Mouse (Mus musculus): ENCODE results near the gene Twf2. TPM values are rescaled to one million over a fixed set of nuclear protein-coding genes. Genes with fewer than 3 reads are reported as not detected.

Twf2 gene
- total and polyA plus RNA-seq, 3 experiments = 120 to 186 (median 131) TPM

Other genes with a start within 250 kb of the Twf2 start
- gene Col6a5, start 242.5 kb upstream of the Twf2 start, total RNA-seq (2012; rRNA removed) = under 0.01 TPM in 1 of 2 replicates, not detected in the other
- gene Col6a5, start 242.5 kb upstream of the Twf2 start, total RNA-seq (2014; rRNA removed) = not detected in 2 replicates
- not detected in 2 replicates for gene Col6a5, start 242.5 kb upstream of the Twf2 start, polyA plus RNA-seq (2012; ENCODE audit: insufficient read length, low read depth)
- gene Col6a4, start 106.3 kb upstream of the Twf2 start, total RNA-seq (2012; rRNA removed) = 0.29 and 0.47 TPM in 2 replicates
- 0.08 and 0.16 TPM in 2 replicates for gene Col6a4, start 106.3 kb upstream of the Twf2 start, total RNA-seq (2014; rRNA removed)
- 0.48 and 0.74 TPM in 2 replicates for gene Col6a4, start 106.3 kb upstream of the Twf2 start, polyA plus RNA-seq (2012; ENCODE audit: insufficient read length, low read depth)
- gene Glyctk, start 45.0 kb upstream of the Twf2 start, total RNA-seq (2012; rRNA removed) = 3.0 and 3.4 TPM in 2 replicates
- gene Glyctk, start 45.0 kb upstream of the Twf2 start, total RNA-seq (2014; rRNA removed) = 2.1 and 3.0 TPM in 2 replicates
- 2.8 and 3.1 TPM in 2 replicates for gene Glyctk, start 45.0 kb upstream of the Twf2 start, polyA plus RNA-seq (2012; ENCODE audit: insufficient read length, low read depth)
- 70.4 and 90.7 TPM in 2 replicates for gene Wdr82, start 32.2 kb upstream of the Twf2 start, total RNA-seq (2012; rRNA removed)
- gene Wdr82, start 32.2 kb upstream of the Twf2 start, total RNA-seq (2014; rRNA removed) = 117 and 131 TPM in 2 replicates
- 93.6 and 100 TPM in 2 replicates for gene Wdr82, start 32.2 kb upstream of the Twf2 start, polyA plus RNA-seq (2012; ENCODE audit: insufficient read length, low read depth)
- 86.0 and 103 TPM in 2 replicates for gene Ppm1m, start 3.4 kb upstream of the Twf2 start, total RNA-seq (2012; rRNA removed)
- gene Ppm1m, start 3.4 kb upstream of the Twf2 start, total RNA-seq (2014; rRNA removed) = 54.7 and 60.1 TPM in 2 replicates
- 99.8 and 111 TPM in 2 replicates for gene Ppm1m, start 3.4 kb upstream of the Twf2 start, polyA plus RNA-seq (2012; ENCODE audit: insufficient read length, low read depth)
- 1.4 and 1.5 TPM in 2 replicates for gene Tlr9, start 19.5 kb downstream of the Twf2 start, total RNA-seq (2012; rRNA removed)
- gene Tlr9, start 19.5 kb downstream of the Twf2 start, total RNA-seq (2014; rRNA removed) = 0.54 and 1.0 TPM in 2 replicates
- 9.9 and 12.5 TPM in 2 replicates for gene Tlr9, start 19.5 kb downstream of the Twf2 start, polyA plus RNA-seq (2012; ENCODE audit: insufficient read length, low read depth)
- gene Alas1, start 45.5 kb downstream of the Twf2 start, total RNA-seq (2012; rRNA removed) = 65.1 and 71.9 TPM in 2 replicates
- gene Alas1, start 45.5 kb downstream of the Twf2 start, total RNA-seq (2014; rRNA removed) = 93.1 and 105 TPM in 2 replicates
- gene Alas1, start 45.5 kb downstream of the Twf2 start, polyA plus RNA-seq (2012; ENCODE audit: insufficient read length, low read depth) = 68.2 and 69.6 TPM in 2 replicates
- gene Poc1a, start 78.0 kb downstream of the Twf2 start, total RNA-seq (2012; rRNA removed) = 42.7 and 46.7 TPM in 2 replicates
- gene Poc1a, start 78.0 kb downstream of the Twf2 start, total RNA-seq (2014; rRNA removed) = 24.2 and 24.5 TPM in 2 replicates
- 31.9 and 39.8 TPM in 2 replicates for gene Poc1a, start 78.0 kb downstream of the Twf2 start, polyA plus RNA-seq (2012; ENCODE audit: insufficient read length, low read depth)
- gene Dusp7, start 165.5 kb downstream of the Twf2 start, total RNA-seq (2012; rRNA removed) = 8.0 and 10.0 TPM in 2 replicates
- 4.9 and 6.2 TPM in 2 replicates for gene Dusp7, start 165.5 kb downstream of the Twf2 start, total RNA-seq (2014; rRNA removed)
- gene Dusp7, start 165.5 kb downstream of the Twf2 start, polyA plus RNA-seq (2012; ENCODE audit: insufficient read length, low read depth) = 8.2 and 11.4 TPM in 2 replicates
- 1,844 and 1,867 TPM in 2 replicates for gene Rpl29, start 226.3 kb downstream of the Twf2 start, total RNA-seq (2012; rRNA removed)
- gene Rpl29, start 226.3 kb downstream of the Twf2 start, total RNA-seq (2014; rRNA removed) = 1,058 and 1,082 TPM in 2 replicates
- gene Rpl29, start 226.3 kb downstream of the Twf2 start, polyA plus RNA-seq (2012; ENCODE audit: insufficient read length, low read depth) = 1,042 and 1,257 TPM in 2 replicates
- 76.9 and 77.6 TPM in 2 replicates for gene Acy1, start 235.2 kb downstream of the Twf2 start, total RNA-seq (2012; rRNA removed)
- gene Acy1, start 235.2 kb downstream of the Twf2 start, total RNA-seq (2014; rRNA removed) = 51.9 and 55.6 TPM in 2 replicates
- 103 and 106 TPM in 2 replicates for gene Acy1, start 235.2 kb downstream of the Twf2 start, polyA plus RNA-seq (2012; ENCODE audit: insufficient read length, low read depth)
- 3.9 and 5.3 TPM in 2 replicates for gene Abhd14b, start 244.4 kb downstream of the Twf2 start, total RNA-seq (2012; rRNA removed)
- gene Abhd14b, start 244.4 kb downstream of the Twf2 start, total RNA-seq (2014; rRNA removed) = 2.9 and 3.6 TPM in 2 replicates
- 4.4 and 5.4 TPM in 2 replicates for gene Abhd14b, start 244.4 kb downstream of the Twf2 start, polyA plus RNA-seq (2012; ENCODE audit: insufficient read length, low read depth)
- gene Abhd14a, start 244.6 kb downstream of the Twf2 start, total RNA-seq (2012; rRNA removed) = 20.4 and 20.6 TPM in 2 replicates
- 15.6 and 18.2 TPM in 2 replicates for gene Abhd14a, start 244.6 kb downstream of the Twf2 start, total RNA-seq (2014; rRNA removed)
- 23.3 and 26.6 TPM in 2 replicates for gene Abhd14a, start 244.6 kb downstream of the Twf2 start, polyA plus RNA-seq (2012; ENCODE audit: insufficient read length, low read depth)

Measured in CH12.LX (cell line).